Mouse (Mus musculus): ENCODE measurements around the gene Vmn1r1. TPM values are rescaled to one million over a fixed set of nuclear protein-coding genes. Genes with fewer than 3 reads are reported as not detected.

The Vmn1r1 gene
- polyA plus RNA-seq, 1 experiment, result not detected

DNA sequence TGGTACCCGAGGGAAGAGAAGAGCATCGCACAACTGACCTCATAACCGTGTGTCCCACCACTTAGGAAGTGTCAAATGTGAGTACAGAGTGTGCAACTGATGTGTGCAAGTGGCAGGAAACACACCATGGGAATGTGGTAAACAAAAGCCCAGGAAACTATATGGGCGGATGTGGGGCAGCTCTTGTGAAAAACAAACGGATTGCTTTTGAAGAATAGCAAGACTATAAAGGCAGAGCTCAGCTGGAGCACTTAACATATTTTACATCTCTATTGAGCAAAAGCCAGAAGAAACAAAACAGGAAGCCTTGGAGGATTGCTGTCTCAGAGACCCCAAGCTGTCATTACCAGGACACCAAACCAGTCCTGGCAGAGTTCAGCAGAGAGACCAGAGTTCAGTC lies 1.3 kb downstream of the Vmn1r1 start:
- H3K4me1 ChIP-seq (ENCODE audit: control insufficient read depth, insufficient read depth, low read length), result no peaks in the 10 kb centered on the region
- H3K27ac ChIP-seq (ENCODE audit: insufficient read depth, low read length), result no peak overlapping the region
- no peak overlapping the region for H3K4me3 ChIP-seq (ENCODE audit: insufficient read depth, low read length)
- TF ChIP-seq CTCF (IDR thresholded peaks at IDR 0.05; ENCODE audit: borderline replicate concordance, insufficient read depth, low read length), result no peak
- TF ChIP-seq POLR2A (IDR thresholded peaks at IDR 0.05; ENCODE audit: low read depth, low read length), result no peak

DNA sequence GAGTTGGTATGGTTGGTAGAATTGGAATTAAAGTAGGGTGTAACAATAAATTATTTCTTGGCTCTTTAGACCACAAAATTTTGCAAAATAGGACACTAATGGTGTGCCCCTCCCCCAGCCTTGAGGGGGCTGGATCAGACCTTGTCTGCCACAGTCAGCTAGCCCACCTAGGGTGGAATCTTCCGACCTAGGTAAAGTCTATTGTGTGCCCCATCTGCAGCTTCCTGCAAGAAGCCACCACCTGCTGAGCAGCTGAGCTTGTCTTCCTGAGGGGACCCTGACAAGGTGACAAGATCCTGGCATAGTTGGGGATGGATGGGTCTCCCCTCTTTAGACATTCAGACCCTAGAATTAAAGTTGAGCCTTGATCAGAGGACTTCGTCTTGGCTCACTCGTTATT lies 4.7 kb downstream of the Vmn1r1 start:
- H3K4me3 ChIP-seq (ENCODE audit: insufficient read depth, low read length), result no peak overlapping the region
- H3K27ac ChIP-seq (ENCODE audit: insufficient read depth, low read length), result no peak overlapping the region
- no peaks in the 10 kb centered on the region for H3K4me1 ChIP-seq (ENCODE audit: control insufficient read depth, insufficient read depth, low read length)
- TF ChIP-seq POLR2A (IDR thresholded peaks at IDR 0.05; ENCODE audit: low read depth, low read length), result no peak
- no peak for TF ChIP-seq CTCF (IDR thresholded peaks at IDR 0.05; ENCODE audit: borderline replicate concordance, insufficient read depth, low read length)

DNA sequence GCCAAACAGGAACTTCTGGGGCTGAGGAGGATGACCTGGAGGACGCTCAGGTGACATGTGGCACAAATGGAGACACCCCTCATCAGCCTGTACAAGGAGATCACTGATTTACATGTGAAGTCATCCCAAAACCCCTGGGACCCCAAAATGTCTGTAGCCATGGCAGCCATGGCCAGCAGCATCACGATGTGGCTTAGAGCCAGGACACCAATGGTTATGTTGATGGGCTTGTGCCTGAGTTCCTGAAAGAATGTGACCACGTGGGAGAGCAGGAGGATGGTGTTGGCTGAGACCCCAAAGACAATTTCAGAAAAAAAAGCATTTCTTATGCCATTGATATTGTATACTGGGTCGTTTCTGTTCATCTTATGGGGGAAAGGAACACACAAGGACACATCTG lies 6.6 kb downstream of the Vmn1r1 start:
- TF ChIP-seq POLR2A (IDR thresholded peaks at IDR 0.05; ENCODE audit: low read depth, low read length), result no peak
- TF ChIP-seq CTCF (IDR thresholded peaks at IDR 0.05; ENCODE audit: borderline replicate concordance, insufficient read depth, low read length), result no peak
- Histone ChIP-seq H3K27ac (ENCODE audit: insufficient read depth, low read length) (no peak overlapping the region), H3K4me3 (ENCODE audit: insufficient read depth, low read length) (no peak overlapping the region), H3K4me1 (ENCODE audit: control insufficient read depth, insufficient read depth, low read length) (no peaks in the 10 kb centered on the region)

DNA sequence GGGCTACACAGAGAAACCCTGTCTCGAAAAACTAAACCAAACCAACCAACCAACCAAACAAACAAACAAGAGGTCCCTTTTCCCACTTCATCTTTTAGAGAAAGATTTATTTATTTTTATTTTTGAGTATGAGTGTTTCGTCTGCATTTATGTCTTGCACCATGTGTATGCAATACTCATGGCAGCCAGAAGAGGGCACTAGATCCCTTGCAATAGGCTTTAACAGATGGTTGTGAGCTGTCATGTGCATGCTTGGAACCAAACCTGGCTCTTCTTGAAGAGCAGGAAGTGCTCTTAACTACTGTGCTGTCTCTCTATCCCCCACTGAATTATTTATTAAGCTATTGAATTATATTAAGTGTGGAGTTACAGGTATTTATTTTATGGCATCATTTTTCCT lies 14.3 kb downstream of the Vmn1r1 start:
- Histone ChIP-seq H3K4me3 (ENCODE audit: insufficient read depth, low read length) (no peak overlapping the region), H3K27ac (ENCODE audit: insufficient read depth, low read length) (no peak overlapping the region), H3K4me1 (ENCODE audit: control insufficient read depth, insufficient read depth, low read length) (no peaks in the 10 kb centered on the region)
- no peak for TF ChIP-seq POLR2A (IDR thresholded peaks at IDR 0.05; ENCODE audit: low read depth, low read length)
- TF ChIP-seq CTCF (IDR thresholded peaks at IDR 0.05; ENCODE audit: borderline replicate concordance, insufficient read depth, low read length), result no peak

DNA sequence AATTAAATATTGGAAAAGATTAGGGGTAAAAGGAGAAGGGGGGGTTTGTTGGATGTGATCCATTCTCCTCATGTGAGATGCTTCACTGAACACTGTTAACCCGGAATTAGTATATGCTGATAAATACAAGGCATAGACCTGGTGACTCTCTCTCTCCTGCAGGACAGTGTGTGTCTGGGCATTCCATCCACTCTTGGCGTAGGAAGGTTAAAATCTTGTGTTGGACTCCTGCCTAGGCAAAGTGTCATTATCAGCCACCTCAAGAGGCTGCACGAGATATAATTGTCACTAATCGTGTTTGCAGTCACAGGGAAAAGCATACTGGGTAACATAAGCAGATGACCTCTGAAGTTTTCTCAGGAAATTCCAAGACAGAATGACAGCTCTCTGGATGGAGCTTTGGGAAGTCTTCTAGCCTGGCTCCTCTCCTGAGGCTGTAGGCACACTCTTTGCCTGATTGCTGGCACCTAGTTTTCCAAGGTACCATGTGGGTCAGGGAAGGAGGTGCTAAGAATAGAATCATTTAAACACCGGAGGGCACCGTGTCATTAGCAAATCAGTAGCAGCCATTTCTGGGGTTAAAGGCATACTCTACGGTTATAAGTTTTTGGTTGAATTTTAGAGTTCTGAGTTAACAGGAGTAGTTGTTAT lies 15.3 kb downstream of the Vmn1r1 start:
- no peak for TF ChIP-seq POLR2A (IDR thresholded peaks at IDR 0.05; ENCODE audit: low read depth, low read length)
- no peak for TF ChIP-seq CTCF (IDR thresholded peaks at IDR 0.05; ENCODE audit: borderline replicate concordance, insufficient read depth, low read length)
- H3K4me1 ChIP-seq (ENCODE audit: control insufficient read depth, insufficient read depth, low read length), result no peaks in the 10 kb centered on the region
- H3K27ac ChIP-seq (ENCODE audit: insufficient read depth, low read length), result no peak overlapping the region
- no peak overlapping the region for H3K4me3 ChIP-seq (ENCODE audit: insufficient read depth, low read length)

DNA sequence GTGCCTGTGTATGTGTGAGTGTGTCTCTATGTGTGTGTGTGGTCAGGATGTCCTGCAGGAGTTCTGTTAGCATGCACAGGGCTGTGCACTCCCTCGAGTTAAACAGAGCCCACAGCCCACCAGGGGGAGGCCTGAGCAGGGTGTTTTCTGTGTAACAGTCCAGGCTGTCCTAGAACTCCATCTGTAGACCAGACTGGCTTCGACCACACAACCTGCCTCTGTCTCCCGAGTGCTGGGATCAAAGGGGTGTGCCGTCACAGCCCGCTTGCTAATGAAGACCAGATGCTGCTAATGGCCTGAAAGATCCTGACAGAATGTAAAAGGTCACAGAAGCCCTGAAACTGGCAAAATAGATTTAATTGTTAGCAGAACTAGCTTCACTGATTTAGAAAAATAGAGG lies 18.7 kb downstream of the Vmn1r1 start:
- Histone ChIP-seq H3K4me3 (ENCODE audit: insufficient read depth, low read length) (no peak overlapping the region), H3K27ac (ENCODE audit: insufficient read depth, low read length) (no peak overlapping the region), H3K4me1 (ENCODE audit: control insufficient read depth, insufficient read depth, low read length) (no peaks in the 10 kb centered on the region)
- TF ChIP-seq POLR2A (IDR thresholded peaks at IDR 0.05; ENCODE audit: low read depth, low read length), result no peak
- TF ChIP-seq CTCF (IDR thresholded peaks at IDR 0.05; ENCODE audit: borderline replicate concordance, insufficient read depth, low read length), result no peak

DNA sequence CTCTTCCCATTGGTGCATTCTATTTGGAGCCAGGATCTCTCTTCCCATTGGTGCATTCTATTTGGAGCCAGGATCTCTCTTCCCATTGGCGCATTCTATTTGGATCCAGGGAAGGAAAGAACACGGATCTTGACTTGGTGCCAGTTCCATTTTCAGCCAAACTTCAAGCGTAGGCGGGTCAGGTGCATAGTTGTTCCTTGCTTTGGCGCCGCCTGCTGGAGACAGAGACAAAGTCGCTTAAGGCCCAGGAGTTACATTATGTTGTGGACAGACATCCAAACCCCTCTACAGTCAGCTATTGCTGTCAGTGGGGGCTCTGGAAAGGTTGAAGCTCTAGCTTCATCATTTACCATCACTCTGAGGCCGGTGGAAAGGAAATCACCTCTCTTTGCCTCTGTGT lies 21.0 kb downstream of the Vmn1r1 start:
- Histone ChIP-seq H3K4me3 (ENCODE audit: insufficient read depth, low read length) (no peak overlapping the region), H3K27ac (ENCODE audit: insufficient read depth, low read length) (no peak overlapping the region), H3K4me1 (ENCODE audit: control insufficient read depth, insufficient read depth, low read length) (no peaks in the 10 kb centered on the region)
- TF ChIP-seq POLR2A (IDR thresholded peaks at IDR 0.05; ENCODE audit: low read depth, low read length) (no peak), CTCF (IDR thresholded peaks at IDR 0.05; ENCODE audit: borderline replicate concordance, insufficient read depth, low read length) (0 out of 2 replicates have a peak, but pooled peaks have one; percentile 20)

DNA sequence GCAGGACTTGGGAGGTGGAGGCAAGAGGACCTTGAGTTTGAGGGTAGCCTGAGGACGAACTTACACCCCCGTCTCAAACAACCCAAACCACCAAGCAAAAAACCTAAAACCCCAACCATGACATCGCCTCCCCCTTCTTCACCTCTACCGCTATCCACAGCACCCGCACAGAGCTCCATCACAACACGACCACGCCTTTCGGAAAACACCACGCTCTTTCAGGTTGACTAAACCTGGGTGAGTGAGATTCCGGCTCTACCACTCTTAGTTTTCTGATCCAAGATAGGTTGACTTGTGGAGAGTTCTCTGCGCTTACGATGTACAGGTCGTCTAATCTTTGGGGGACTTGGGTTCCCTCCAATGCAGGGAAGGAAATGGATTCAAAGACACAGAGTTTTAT lies 21.6 kb downstream of the Vmn1r1 start:
- Histone ChIP-seq H3K4me3 (ENCODE audit: insufficient read depth, low read length) (no peak overlapping the region), H3K27ac (ENCODE audit: insufficient read depth, low read length) (no peak overlapping the region), H3K4me1 (ENCODE audit: control insufficient read depth, insufficient read depth, low read length) (no peaks in the 10 kb centered on the region)
- TF ChIP-seq POLR2A (IDR thresholded peaks at IDR 0.05; ENCODE audit: low read depth, low read length), result no peak
- TF ChIP-seq CTCF (IDR thresholded peaks at IDR 0.05; ENCODE audit: borderline replicate concordance, insufficient read depth, low read length), result no peak

DNA sequence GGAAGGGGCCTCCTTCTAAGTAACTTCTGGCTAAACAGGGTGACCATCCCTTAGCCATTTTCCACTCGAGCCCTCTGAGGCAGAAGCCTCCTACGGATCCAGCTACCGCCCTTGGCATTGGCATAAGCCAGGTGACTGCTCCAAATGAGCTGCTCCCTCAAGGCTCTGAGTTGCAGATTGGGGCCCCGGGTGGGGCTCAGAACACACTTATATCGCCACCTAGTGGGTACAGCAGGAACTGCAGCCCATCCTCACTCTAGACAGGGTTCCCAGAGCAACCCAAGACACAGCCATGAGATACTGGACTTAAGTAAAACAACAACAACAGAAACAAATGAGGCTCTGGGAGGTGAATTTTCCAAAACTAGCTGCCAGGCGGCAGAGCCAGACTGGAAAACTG lies 23.9 kb downstream of the Vmn1r1 start:
- no peak overlapping the region for H3K4me3 ChIP-seq (ENCODE audit: insufficient read depth, low read length)
- TF ChIP-seq POLR2A (IDR thresholded peaks at IDR 0.05; ENCODE audit: low read depth, low read length) (no peak), CTCF (IDR thresholded peaks at IDR 0.05; ENCODE audit: borderline replicate concordance, insufficient read depth, low read length) (peak; percentile 72; the same call in 1 of the 2 replicates)
- H3K4me1 ChIP-seq (ENCODE audit: control insufficient read depth, insufficient read depth, low read length), result no peaks in the 10 kb centered on the region
- no peak overlapping the region for H3K27ac ChIP-seq (ENCODE audit: insufficient read depth, low read length)

DNA sequence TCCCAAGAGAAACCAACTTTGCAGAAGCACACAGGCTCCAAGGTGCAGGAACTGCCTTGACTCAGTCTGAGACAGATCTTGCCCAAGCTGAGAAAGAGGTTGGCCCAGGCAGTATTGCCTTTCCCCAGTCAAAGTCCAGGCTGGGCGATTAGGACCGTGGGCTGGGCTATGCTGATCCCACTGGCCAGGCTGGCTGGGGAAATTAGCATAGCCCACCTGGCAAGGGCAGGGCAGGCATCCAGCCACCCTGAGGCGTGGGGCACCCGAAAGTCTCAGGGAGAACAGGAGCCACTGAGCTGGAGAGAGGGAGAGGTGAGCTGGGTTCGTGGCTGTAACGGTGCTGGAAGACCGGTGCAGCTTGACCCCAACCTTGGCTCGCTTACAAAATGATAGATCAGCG lies 24.3 kb downstream of the Vmn1r1 start:
- Histone ChIP-seq H3K27ac (ENCODE audit: insufficient read depth, low read length) (no peak overlapping the region), H3K4me1 (ENCODE audit: control insufficient read depth, insufficient read depth, low read length) (no peaks in the 10 kb centered on the region), H3K4me3 (ENCODE audit: insufficient read depth, low read length) (no peak overlapping the region)
- no peak for TF ChIP-seq POLR2A (IDR thresholded peaks at IDR 0.05; ENCODE audit: low read depth, low read length)
- TF ChIP-seq CTCF (IDR thresholded peaks at IDR 0.05; ENCODE audit: borderline replicate concordance, insufficient read depth, low read length), result no peak

Data from embryonic fibroblast, embryonic 13.5 days (primary cell).